Mouse (Mus musculus): ENCODE measurements at regions not wholly inside any gene's neighbourhood (a gene's known extent, or its start where the extent isn't known, plus 50 kb on each side); places are given as distances from the start of the nearest gene placed in this dataset.

GRCm38 (mm10) chr10:45009676-45010075, 57.3 kb upstream of the Prep start:
- no peak for DNase-seq (ENCODE audit: extremely low spot score)

DNA sequence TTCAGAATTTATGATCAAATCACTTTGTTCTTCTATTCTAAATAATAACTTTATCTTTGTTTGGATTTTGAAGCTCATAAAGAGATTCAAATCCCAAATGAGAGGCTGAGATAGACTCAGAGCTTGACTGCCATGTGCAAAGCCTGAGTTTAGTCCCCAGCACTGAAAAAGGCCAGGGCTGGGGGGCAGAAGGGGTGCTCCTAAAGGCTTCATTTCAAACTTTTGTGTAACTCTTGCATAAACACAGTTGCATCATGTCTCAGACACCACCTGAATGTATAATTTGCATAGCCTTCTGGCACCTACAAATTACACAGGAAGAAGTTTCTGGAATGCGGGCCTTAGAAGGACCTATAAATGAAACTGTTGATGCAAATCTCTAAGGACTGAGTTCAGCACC, 57.8 kb upstream of the Prep start:
- DNase-seq (ENCODE audit: extremely low spot score): no peak

- DNase-seq (ENCODE audit: extremely low spot score): no peak
These were observed 62.9 kb upstream of the Prep start for GRCm38 (mm10) chr10:45004037-45004653.

DNA sequence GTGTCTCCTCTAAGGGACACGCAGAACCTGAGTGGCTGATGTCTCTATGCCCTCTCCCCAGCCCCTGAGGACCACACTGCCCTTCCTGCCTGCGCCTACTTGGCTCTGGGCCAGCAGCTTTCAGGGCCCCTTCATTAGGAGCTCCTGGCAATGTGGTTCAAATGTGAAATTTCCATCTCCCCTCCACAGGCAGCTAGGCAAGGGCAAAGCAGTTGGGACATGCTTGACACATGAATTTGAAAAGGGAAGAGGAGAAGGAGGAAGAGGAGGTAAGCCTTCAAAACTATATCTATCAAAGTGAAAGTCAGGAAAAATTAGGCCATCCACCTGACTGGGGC, 63.7 kb upstream of the Prep start:
- DNase-seq (ENCODE audit: extremely low spot score): no peak

GRCm38 (mm10) chr10:45002637-45003343, 64.2 kb upstream of the Prep start:
- DNase-seq (ENCODE audit: extremely low spot score): no peak

DNA sequence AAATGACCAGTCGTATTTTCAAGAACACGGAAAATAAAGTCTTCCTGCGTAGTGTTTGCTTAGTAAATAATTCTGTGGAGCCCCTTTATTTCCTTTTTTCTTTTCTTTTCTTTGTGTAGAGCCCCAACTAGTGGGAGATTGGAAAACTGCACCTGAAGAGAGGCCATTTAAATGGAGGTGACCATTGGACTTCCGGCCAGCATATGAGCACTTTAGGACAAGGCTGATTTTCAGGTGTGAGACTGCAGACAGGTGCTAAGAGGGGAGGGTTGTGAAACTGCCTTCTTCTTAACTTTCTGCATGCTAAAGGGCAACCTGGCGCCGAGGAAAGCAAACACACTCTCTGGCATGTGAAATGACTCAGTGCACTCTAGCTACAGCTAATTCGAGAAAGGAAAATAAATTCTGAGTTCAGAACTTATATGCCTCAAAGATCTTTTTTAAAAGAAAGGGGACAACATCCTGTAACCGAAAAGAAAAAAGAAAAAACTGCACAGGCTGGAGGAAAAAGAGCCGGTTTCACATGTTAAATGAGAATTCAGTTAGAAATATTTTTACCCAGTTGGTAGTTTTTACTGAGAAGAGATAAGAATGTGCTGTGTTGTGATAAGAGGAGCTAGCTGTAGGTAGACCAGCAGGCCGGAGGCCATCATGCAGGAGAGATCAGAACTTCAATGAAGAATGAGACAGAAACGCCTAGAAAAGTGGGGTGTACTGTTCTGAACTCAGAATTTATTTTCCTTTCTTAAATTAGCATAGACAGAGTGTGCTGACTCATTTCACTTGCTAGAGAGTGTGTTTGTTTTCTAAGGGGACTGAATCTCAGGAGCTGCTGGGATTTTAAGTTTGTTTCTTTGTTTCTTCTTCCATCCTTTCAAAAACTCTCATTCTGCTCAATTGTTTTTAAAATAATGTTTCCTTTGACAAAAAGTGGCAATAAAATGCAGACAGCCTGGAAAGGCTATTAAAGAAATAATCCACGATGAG, 65.8 kb upstream of the Prep start:
- DNase-seq (ENCODE audit: extremely low spot score): peak; percentile 77

- DNase-seq (ENCODE audit: extremely low spot score): peak; percentile 38
These were observed 66.8 kb upstream of the Prep start for GRCm38 (mm10) chr10:45000027-45000840.

DNA sequence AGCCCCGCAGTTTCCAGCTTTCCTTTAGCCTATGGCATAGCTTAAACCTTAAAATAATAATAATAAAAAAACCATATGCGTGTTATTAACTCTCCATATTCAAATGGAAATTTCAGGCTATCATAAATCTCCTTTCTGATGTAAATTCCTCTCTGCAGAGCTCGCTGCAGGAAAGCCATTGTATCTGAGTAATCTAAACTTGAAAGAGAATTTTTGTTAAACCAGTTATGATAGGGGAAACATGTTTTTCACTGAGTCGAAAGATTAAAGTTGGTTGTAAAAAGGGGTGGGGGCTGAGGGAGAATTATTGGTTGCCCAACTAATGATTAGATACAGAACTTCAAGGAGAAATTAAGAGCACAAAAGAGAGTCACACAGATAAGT, 69.1 kb upstream of the Prep start:
- no peak for DNase-seq (ENCODE audit: extremely low spot score)

- peak; percentile 72 for DNase-seq (ENCODE audit: extremely low spot score)
These were observed 69.7 kb upstream of the Prep start for GRCm38 (mm10) chr10:44997184-44997905.

DNA sequence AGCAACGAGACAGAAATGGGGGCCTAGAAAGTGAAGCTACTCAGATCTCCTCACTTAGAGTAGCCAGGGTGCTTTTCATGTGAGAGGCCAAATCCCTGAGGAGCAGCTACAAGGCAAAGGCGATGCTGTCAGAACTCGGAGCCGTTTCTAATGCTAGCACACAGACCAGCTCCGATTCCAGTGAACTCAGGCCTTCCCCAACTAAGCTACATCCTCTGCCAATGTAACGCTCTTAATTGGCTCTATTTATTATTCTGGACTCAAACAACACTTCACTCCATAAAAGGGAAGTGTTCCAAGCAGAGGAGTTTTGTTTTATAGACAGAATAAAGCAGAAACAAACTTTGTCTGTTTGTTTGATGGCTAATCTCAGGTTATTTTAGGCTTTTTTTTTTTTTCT, 71.2 kb upstream of the Prep start:
- DNase-seq (ENCODE audit: extremely low spot score): no peak

DNA sequence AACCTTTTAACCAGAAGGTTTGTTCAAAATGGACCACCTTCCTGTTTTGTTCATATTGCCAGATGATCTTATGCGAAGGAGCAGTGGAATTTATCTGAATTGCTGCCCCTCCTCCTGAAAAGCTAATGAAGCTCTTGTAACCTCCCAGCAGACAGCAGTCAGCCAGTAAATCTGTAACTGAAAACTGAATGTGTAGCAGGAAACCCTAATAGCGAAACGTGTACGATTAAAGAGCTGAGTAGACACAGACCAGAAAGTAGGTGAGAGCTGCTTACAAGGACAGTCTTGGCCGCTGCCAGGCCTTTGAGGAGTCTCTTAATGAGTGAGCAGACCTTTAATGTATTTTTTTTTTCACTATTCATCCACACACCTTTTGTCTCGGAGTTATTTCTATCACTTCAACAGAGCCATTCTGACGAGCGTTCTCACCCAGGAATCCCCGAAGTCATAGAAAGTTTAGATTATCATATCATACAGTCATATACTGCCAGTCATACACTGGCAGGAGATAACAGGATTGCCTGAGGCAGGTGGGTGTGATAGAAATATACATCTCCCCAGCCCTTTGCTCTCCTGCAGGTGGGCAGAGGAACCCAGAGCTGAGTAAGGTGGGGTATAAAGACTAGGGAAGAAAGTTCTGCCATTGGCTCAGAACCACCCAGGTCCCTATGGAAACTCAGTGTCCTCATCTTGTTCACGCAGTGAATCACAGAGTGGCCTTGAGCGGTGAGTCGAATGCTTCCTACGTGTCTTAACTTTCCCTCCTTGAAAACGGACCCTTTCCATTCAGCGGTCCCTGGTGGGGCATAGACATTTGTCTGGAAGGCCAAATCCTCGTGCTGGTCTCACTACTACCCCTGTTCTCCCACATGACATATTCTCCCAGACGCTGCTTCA, 72.4 kb upstream of the Prep start:
- DNase-seq (ENCODE audit: extremely low spot score): no peak

- no peak for DNase-seq (ENCODE audit: extremely low spot score)
These were observed 73.3 kb upstream of the Prep start for GRCm38 (mm10) chr10:44993470-44994260.

DNA sequence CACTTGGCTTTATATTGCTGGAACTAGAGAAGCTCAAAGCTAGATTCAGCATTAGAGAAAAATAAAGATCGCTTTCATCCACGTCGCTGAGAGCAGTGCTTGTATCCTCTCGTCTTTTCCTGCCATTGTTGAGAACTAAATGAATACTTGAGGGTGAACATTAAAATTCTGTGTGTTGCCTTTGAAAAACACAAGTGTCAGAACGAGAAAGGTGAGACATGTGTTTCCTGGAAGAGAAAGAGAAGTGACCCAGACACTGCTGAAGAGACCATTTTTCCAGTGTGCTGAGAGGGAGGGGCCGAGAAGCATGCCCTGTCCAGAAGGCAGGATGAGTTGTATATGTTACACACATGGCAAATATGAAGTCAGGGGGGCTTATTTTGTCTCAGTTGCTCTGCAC, 77.5 kb upstream of the Prep start:
- no peak for DNase-seq (ENCODE audit: extremely low spot score)

GRCm38 (mm10) chr10:44988756-44989155, 78.2 kb upstream of the Prep start:
- no peak for DNase-seq (ENCODE audit: extremely low spot score)

GRCm38 (mm10) chr10:44987615-44988014, 79.4 kb upstream of the Prep start:
- DNase-seq (ENCODE audit: extremely low spot score): no peak

GRCm38 (mm10) chr10:44981913-44982312, 85.1 kb upstream of the Prep start:
- DNase-seq (ENCODE audit: extremely low spot score): no peak

DNA sequence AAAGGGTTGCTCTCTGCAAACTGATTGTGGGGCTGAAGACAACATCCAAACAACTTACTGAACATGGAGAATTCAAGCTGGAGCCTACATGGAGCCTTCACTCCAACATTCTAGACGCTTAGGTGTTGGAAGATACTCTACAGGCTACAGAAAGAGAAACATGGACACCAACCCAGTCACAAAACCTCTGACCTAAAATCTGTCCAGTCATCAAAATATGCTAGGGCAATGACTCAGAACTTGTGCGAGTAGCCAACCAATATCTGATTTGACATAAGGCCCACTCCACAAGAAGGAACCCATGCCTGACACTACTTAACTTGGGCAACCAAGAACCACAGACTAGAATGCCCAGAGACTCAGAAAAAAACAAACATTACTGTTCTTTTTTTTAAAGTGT, 90.2 kb upstream of the Prep start:
- DNase-seq (ENCODE audit: extremely low spot score): no peak

DNA sequence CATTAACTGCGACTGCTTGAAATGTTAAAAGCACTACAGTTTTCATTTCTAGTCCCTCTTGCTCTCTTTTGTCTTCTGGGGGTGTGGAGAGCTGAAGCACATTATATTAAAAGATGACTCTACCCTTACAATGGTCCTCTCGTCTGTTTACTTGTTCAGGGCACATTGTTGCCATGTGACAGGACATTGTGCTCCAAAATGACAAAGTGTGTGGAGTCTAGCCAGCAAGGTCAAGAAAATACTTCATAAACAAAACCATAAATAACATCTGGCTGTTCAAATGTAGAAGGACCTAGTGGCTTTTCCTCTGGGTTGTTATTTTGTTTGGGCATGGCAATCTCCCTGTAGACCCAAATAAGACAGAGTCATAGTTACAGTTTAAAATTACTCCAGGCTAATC, 95.1 kb upstream of the Prep start:
- no peak for DNase-seq (ENCODE audit: extremely low spot score)

- DNase-seq (ENCODE audit: extremely low spot score): no peak
These were observed 107.0 kb upstream of the Prep start for GRCm38 (mm10) chr10:44959968-44960367.

All from embryo, embryonic 9.5 days (tissue).